Comparison of ENCODE assay signal across 26 mouse cellular contexts in the genomic region with DNA sequence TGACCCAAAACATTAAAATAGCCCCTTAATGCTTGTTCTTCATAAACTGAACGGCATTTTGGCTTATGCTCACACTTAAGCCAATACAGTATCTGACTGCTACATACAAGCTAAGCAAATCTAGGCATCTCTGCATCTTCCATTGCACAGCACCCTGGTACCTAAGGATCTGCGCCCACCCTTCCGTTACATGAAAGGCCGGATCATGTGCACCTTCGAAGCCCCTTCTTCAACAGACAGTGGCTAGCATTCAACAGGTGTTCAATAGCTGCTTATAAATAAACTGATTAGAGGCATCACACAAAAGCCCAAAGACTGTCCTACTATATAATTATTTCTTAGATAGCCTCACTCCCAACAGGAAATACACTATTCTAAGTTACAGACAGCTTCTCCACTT.
"Had no signal": no experiment of that assay in that cellular context is flagged by ENCODE, and none has a peak within 500 bp of the region (broad histone marks: within the 10 kb centered on the region; RNA-seq: fewer than 3 reads in every experiment).

No protein-coding gene starts in this region.

- H3K4me1 ChIP-seq: heart, embryonic 10.5 days; heart, embryonic 12.5 days; hindbrain, embryonic 10.5 days; hindbrain, embryonic 12.5 days; limb, embryonic 13.5 days; limb, embryonic 15.5 days had no signal

- H3K27ac ChIP-seq: gastrocnemius, adult 2 months; heart, adult 2 months; heart, embryonic 10.5 days; hindbrain, embryonic 10.5 days; hindbrain, embryonic 12.5 days; hindbrain, embryonic 14.5 days; layer of hippocampus, adult 2 months; limb, embryonic 13.5 days; limb, embryonic 15.5 days; liver, embryonic 12.5 days; liver, embryonic 14.5 days had no signal

- DNase-seq: gastrocnemius, adult 2 months; gastrocnemius, postnatal 10 days; gastrocnemius, postnatal 25 days; heart, adult 2 months; heart, postnatal 10 days; heart, postnatal 4 days; kidney, adult 18-20 months; kidney, adult 8-10 months; kidney, postnatal 10 days; kidney, postnatal 25 days; kidney, postnatal 4 days; layer of hippocampus, postnatal 36 days; left cerebral cortex, postnatal 4 days had no signal

- H3K4me3 ChIP-seq: gastrocnemius, adult 2 months; heart, adult 2 months; heart, embryonic 10.5 days; heart, embryonic 12.5 days; hindbrain, embryonic 10.5 days; hindbrain, embryonic 12.5 days; layer of hippocampus, adult 2 months; limb, embryonic 13.5 days; limb, embryonic 15.5 days; liver, embryonic 12.5 days had no signal

- ATAC-seq: hindbrain, embryonic 16.5 days; inflammation-experienced regulatory T-cells, adult 6 months; intestine, postnatal 0 days had no signal

- H3K4me2 ChIP-seq: heart, embryonic 12.5 days; hindbrain, embryonic 12.5 days; hindbrain, embryonic 14.5 days; limb, embryonic 13.5 days; limb, embryonic 15.5 days; liver, embryonic 12.5 days had no signal

- H3K9me3 ChIP-seq: heart, embryonic 10.5 days; heart, embryonic 12.5 days; hindbrain, embryonic 10.5 days; hindbrain, embryonic 12.5 days; limb, embryonic 13.5 days; limb, embryonic 15.5 days; liver, embryonic 12.5 days had no signal

- H3K27me3 ChIP-seq: heart, embryonic 12.5 days; hindbrain, embryonic 12.5 days; limb, embryonic 13.5 days; limb, embryonic 15.5 days; liver, embryonic 12.5 days had no signal

- H3K9ac ChIP-seq: heart, embryonic 12.5 days; hindbrain, embryonic 12.5 days; hindbrain, embryonic 14.5 days; limb, embryonic 13.5 days; limb, embryonic 15.5 days; liver, embryonic 12.5 days; liver, embryonic 14.5 days had no signal
